Mouse (Mus musculus): ENCODE results near the gene Opcml. TPM values are rescaled to one million over a fixed set of nuclear protein-coding genes. Genes with fewer than 3 reads are reported as not detected.
A peak's percentile ranks its signal among the peaks of the same experiment; 100 is the strongest.

Opcml gene
- polyA plus RNA-seq, 1 experiment from 2014 or later: 9.4 TPM

GRCm38 (mm10) chr9:28686942-28687611 lies 896.5 kb downstream of the Opcml start:
- H3K9me3 ChIP-seq (ENCODE audit: low read depth, low read length): no peaks in the 10 kb centered on the region
- no peak for ATAC-seq (ENCODE audit: insufficient read depth)
- DNase-seq: peak; percentile 8
- no peak overlapping the region for H3K9ac ChIP-seq
- no peaks in the 10 kb centered on the region for H3K36me3 ChIP-seq (ENCODE audit: insufficient read depth)
- H3K4me1 ChIP-seq (ENCODE audit: insufficient read depth): no peaks in the 10 kb centered on the region
- no peak overlapping the region for H3K4me3 ChIP-seq (ENCODE audit: low read depth, low read length)
- no peaks in the 10 kb centered on the region for H3K27me3 ChIP-seq (ENCODE audit: insufficient read depth, low read length)
- TF ChIP-seq CTCF (IDR thresholded peaks at IDR 0.05; ENCODE audit: low read depth): no peak
- 62% methylated on average over 7 of the region's 7 CpGs for WGBS
- H3K27ac ChIP-seq (ENCODE audit: low read depth): no peak overlapping the region
- no peak overlapping the region for H3K4me2 ChIP-seq

GRCm38 (mm10) chr9:28690134-28690533 lies 899.6 kb downstream of the Opcml start:
- TF ChIP-seq CTCF (IDR thresholded peaks at IDR 0.05; ENCODE audit: low read depth): no peak
- H3K9ac ChIP-seq: no peak overlapping the region
- H3K4me2 ChIP-seq: no peak overlapping the region
- H3K4me3 ChIP-seq (ENCODE audit: low read depth, low read length): no peak overlapping the region
- H3K36me3 ChIP-seq (ENCODE audit: insufficient read depth): no peaks in the 10 kb centered on the region
- no peaks in the 10 kb centered on the region for H3K27me3 ChIP-seq (ENCODE audit: insufficient read depth, low read length)
- no peak for ATAC-seq (ENCODE audit: insufficient read depth)
- WGBS: 58% methylated on average over 2 of the region's 2 CpGs
- no peaks in the 10 kb centered on the region for H3K4me1 ChIP-seq (ENCODE audit: insufficient read depth)
- no peak for DNase-seq
- no peaks in the 10 kb centered on the region for H3K9me3 ChIP-seq (ENCODE audit: low read depth, low read length)
- H3K27ac ChIP-seq (ENCODE audit: low read depth): no peak overlapping the region

- H3K9ac ChIP-seq: no peak overlapping the region
- 63% methylated on average over 4 of the region's 4 CpGs for WGBS
- H3K9me3 ChIP-seq (ENCODE audit: low read depth, low read length): no peaks in the 10 kb centered on the region
- no peak overlapping the region for H3K27ac ChIP-seq (ENCODE audit: low read depth)
- no peaks in the 10 kb centered on the region for H3K36me3 ChIP-seq (ENCODE audit: insufficient read depth)
- no peaks in the 10 kb centered on the region for H3K4me1 ChIP-seq (ENCODE audit: insufficient read depth)
- DNase-seq (no peak), ATAC-seq (ENCODE audit: insufficient read depth) (no peak)
- no peak overlapping the region for H3K4me3 ChIP-seq (ENCODE audit: low read depth, low read length)
- H3K4me2 ChIP-seq: no peak overlapping the region
- no peaks in the 10 kb centered on the region for H3K27me3 ChIP-seq (ENCODE audit: insufficient read depth, low read length)
- TF ChIP-seq CTCF (IDR thresholded peaks at IDR 0.05; ENCODE audit: low read depth): no peak
Measured at GRCm38 (mm10) chr9:28705796-28706195, 915.2 kb downstream of the Opcml start.

- WGBS: 91% methylated on average over 2 of the region's 2 CpGs
- Histone ChIP-seq H3K27me3 (ENCODE audit: insufficient read depth, low read length) (no peaks in the 10 kb centered on the region), H3K4me1 (ENCODE audit: insufficient read depth) (no peaks in the 10 kb centered on the region), H3K36me3 (ENCODE audit: insufficient read depth) (no peaks in the 10 kb centered on the region), H3K27ac (ENCODE audit: low read depth) (no peak overlapping the region), H3K9ac (no peak overlapping the region), H3K4me2 (no peak overlapping the region), H3K4me3 (ENCODE audit: low read depth, low read length) (no peak overlapping the region), H3K9me3 (ENCODE audit: low read depth, low read length) (no peaks in the 10 kb centered on the region)
- no peak for TF ChIP-seq CTCF (IDR thresholded peaks at IDR 0.05; ENCODE audit: low read depth)
- no peak for DNase-seq
- no peak for ATAC-seq (ENCODE audit: insufficient read depth)
Measured at GRCm38 (mm10) chr9:28714544-28714943, 924.0 kb downstream of the Opcml start.

- Histone ChIP-seq H3K9me3 (ENCODE audit: low read depth, low read length) (no peaks in the 10 kb centered on the region), H3K27me3 (ENCODE audit: insufficient read depth, low read length) (no peaks in the 10 kb centered on the region), H3K4me2 (no peak overlapping the region), H3K36me3 (ENCODE audit: insufficient read depth) (no peaks in the 10 kb centered on the region), H3K27ac (ENCODE audit: low read depth) (no peak overlapping the region), H3K9ac (no peak overlapping the region), H3K4me1 (ENCODE audit: insufficient read depth) (no peaks in the 10 kb centered on the region), H3K4me3 (ENCODE audit: low read depth, low read length) (no peak overlapping the region)
- ATAC-seq (ENCODE audit: insufficient read depth) (no peak), DNase-seq (no peak)
- 77% methylated on average over 2 of the region's 2 CpGs for WGBS
- TF ChIP-seq CTCF (IDR thresholded peaks at IDR 0.05; ENCODE audit: low read depth): no peak
Measured at GRCm38 (mm10) chr9:28720186-28720585, 929.6 kb downstream of the Opcml start.

GRCm38 (mm10) chr9:28731811-28732602 lies 941.4 kb downstream of the Opcml start:
- Histone ChIP-seq H3K4me1 (ENCODE audit: insufficient read depth) (no peaks in the 10 kb centered on the region), H3K27ac (ENCODE audit: low read depth) (no peak overlapping the region), H3K9ac (no peak overlapping the region), H3K4me3 (ENCODE audit: low read depth, low read length) (no peak overlapping the region), H3K9me3 (ENCODE audit: low read depth, low read length) (no peaks in the 10 kb centered on the region), H3K36me3 (ENCODE audit: insufficient read depth) (no peaks in the 10 kb centered on the region), H3K4me2 (no peak overlapping the region), H3K27me3 (ENCODE audit: insufficient read depth, low read length) (no peaks in the 10 kb centered on the region)
- DNase-seq: peak; percentile 7
- WGBS: 68% methylated on average over 10 of the region's 10 CpGs
- no peak for TF ChIP-seq CTCF (IDR thresholded peaks at IDR 0.05; ENCODE audit: low read depth)
- ATAC-seq (ENCODE audit: insufficient read depth): no peak

- Histone ChIP-seq H3K36me3 (ENCODE audit: insufficient read depth) (no peaks in the 10 kb centered on the region), H3K4me1 (ENCODE audit: insufficient read depth) (no peaks in the 10 kb centered on the region), H3K4me3 (ENCODE audit: low read depth, low read length) (no peak overlapping the region), H3K4me2 (no peak overlapping the region), H3K27ac (ENCODE audit: low read depth) (no peak overlapping the region), H3K27me3 (ENCODE audit: insufficient read depth, low read length) (no peaks in the 10 kb centered on the region), H3K9me3 (ENCODE audit: low read depth, low read length) (no peaks in the 10 kb centered on the region), H3K9ac (no peak overlapping the region)
- no peak for DNase-seq
- ATAC-seq (ENCODE audit: insufficient read depth): no peak
- no peak for TF ChIP-seq CTCF (IDR thresholded peaks at IDR 0.05; ENCODE audit: low read depth)
- 84% methylated on average over 2 of the region's 2 CpGs for WGBS
Measured at GRCm38 (mm10) chr9:28737955-28738354, 947.4 kb downstream of the Opcml start.

Measured in lung, embryonic 14.5 days (tissue).